Mouse (Mus musculus): ENCODE results near the gene Rps19.

- TF ChIP-seq HCFC1 (IDR thresholded peaks at IDR 0.05; ENCODE audit: borderline replicate concordance, insufficient read depth, low read length) (no peak), ZNF384 (IDR thresholded peaks at IDR 0.05; ENCODE audit: low read depth, low read length) (no peak), CHD2 (IDR thresholded peaks at IDR 0.05; ENCODE audit: low read depth, low read length) (no peak), MAFK (IDR thresholded peaks at IDR 0.05; ENCODE audit: insufficient read depth, low read depth, low read length) (no peak)
These were observed 17.7 kb downstream of the Rps19 start for GRCm38 (mm10) chr7:24901842-24902241.

Measured in ES-E14 (cell line).